Mouse (Mus musculus): ENCODE measurements around the gene Rfx1. TPM values are rescaled to one million over a fixed set of nuclear protein-coding genes. Genes with fewer than 3 reads are reported as not detected.

The Rfx1 gene
- 6.9 TPM for polyA plus RNA-seq (2014; fragmentation: Illumina TruSeq; extraction: RNeasy Lipid Tissue Mini Kit (QIAGEN cat#74804); ENCODE audit: insufficient read depth, low read depth, low replicate concordance)

DNA sequence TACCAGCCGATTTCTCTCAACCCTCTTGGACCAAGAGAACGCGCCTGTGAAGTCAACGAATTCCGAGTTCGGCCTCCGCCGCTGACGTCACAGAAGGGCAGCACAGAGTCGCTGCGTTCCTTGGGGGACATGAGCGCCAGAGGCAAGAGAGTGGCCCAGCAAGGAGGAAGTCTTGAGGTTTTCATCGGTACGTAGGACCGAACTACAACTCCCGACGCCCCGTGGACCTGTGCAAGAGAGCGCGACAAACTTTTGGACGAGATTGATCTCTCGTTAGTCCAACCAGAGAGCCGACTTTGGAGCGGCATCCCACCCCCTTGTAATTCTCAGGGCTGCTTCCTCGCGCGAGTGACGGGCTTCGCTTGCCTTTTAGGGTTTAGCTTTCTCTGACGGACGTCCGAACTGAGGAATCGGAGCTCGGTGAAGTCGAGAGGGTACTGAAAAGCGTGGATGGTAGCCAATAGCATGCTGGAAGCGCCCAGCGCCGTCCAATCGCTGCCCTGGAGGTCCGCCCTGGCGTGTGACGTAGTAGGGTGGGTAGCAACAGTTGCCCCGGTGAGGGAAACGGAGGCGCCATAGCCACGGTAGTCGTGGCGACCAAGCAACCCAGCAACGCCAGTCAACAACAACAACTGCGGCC is at the start of gene Rfx1:
Gene Rfx1 (plus strand): TSS at position 544 of the 640 bp plus-strand sequence.

DNA sequence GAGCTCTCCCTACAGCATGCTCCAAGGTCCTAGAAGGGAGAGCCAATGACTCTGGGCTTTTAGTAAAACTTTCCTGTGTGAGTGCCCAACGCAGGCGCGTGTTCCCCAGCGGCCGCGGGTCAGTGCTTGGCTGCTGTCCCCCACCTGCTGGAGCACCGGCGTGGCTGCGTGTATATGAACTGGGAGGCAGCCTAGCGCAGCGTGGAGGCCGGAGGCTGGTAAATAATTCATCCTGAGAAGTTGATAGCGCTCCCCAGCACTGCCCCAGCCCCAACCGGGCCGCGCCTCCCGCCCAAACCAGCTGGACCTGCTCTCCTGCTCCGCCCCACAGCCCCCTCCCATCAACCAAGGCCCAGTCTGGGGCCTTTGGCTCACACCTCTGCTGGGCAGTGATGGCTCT is 45.5 kb upstream of the Rfx1 start, which contains the start of gene Palm3:
Gene Palm3 (plus strand): TSS at position 376 of the 400 bp plus-strand sequence.

DNA sequence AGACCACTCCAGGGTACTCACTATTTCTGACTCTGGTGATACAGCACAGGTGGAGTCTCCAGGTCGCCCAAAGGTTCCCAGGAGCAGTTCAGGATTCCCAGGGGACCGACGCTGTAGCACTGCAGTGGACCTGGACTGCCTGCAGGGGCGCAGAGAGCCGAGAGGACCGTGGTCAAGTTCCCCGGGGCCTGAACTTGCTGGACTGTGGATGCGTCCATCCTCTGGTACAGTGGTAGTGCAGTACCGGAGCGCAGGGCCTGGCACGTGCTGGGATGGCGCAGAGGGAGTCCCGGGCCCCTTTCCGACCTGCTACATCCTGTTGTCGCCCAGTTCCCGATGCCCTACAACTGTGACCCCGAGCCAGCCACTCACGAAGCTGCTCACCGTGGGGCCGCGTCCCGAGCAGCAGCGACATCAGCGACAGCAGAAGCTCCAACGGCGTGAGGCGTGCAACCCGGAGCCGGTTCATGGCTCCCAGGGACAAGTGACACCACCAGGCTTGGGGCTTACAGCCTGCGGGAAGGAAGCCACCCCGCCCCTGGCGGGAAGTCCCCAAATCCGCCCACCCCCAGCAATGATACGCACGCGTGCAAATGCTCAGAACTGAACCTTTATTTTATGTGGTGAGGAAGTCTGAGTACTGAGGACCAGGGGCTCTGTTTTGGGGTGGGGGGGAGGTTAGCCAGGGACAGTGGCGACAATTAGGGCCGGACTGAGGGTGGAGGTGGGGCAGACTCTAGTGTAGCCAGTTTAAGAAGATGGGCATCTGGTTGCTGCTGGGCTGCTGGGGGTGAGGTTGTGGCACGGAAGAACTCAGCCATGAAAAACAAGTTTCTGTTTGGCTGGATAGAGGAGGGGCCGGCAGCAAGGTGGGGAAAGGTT is 24.3 kb upstream of the Rfx1 start, which contains the start of gene Il27ra:
Gene Il27ra (minus strand): TSS at position 524 of the 882 bp plus-strand sequence.

DNA sequence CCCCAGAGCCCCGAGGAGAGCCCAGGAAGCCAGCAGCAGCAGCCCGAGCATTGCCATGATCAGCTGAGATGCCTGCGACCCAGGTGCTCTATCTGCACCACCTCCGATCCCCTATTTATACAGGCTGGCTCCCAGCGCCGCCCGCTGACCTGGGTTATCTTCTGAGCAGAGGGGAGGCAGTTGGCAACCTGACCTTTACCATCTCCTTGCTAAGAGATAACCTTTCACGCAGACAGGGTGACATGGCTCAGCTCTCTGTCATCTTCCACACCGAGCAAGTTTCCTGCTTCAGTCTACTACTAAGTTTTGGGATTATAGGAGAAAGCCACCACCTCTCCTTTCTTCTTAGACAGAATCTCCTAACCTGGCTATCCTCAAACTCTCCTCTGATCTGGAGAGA is 21.7 kb upstream of the Rfx1 start, which contains the start of gene Rln3:
Gene Rln3 (minus strand): TSS at position 101 of the 400 bp plus-strand sequence.

DNA sequence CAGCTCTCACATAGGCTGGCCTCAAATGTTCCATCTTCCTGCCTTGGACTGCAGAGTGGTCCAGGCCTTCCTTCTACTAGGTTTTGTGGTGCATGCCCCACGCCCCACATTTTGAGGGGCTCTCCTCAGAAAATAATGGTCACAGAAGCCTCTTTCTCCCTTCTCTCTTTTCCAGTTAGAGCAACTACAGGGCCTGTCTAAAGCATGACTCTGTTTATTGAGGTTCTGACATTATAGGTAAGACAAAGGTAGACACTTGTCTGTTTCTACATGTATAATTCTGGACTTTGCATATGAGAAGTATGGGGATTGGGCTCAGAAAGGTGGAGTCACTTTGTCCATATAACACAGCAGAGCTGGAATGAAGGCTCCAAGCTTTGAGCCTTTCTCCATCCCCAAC is 1.6 kb upstream of the Rfx1 start, which contains the start of gene Gm10643:
Gene Gm10643 (minus strand): TSS at position 101 of the 400 bp plus-strand sequence.

DNA sequence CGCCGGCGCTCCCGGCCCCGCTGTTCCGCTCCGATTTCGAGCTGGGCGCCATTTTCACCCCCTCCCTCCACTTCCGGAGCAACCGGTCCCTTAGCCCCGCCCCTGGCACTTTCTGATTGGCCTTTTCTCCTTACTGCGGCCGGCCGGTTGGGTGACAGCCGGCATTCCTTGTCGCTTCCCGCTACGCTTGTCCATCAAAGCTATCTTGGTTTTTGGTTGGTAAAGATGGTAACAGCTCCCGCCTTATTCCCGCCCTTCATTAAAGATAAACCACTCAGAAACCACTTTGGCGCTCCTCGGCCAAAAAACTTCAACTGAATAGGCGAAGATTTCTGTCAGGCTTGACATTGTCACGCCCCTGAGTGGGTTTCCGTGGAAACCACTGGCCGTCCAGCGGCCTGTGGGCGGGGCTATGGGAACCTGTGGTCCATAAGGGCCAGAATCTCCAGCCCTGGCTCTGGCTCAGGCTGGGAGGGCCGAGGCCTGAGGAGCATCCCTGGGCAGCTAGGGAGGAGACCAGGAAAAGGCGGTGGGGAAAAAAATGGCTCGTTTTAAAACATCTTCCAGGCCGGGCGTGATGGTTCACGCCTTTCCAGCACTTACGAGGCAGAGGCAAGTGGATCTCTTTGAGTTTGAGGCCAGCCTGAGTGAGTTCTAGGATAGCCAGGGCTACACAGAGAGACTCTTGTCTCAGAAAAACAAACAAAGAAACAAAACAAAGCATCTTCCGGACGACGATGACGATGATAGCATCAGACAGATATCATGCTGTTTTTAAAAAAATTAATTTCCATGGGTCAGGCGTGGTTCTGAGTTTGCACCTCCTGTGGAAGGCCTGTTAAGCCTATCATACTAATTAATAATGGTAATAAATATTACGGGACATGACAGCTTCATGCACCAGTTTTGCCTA is 38.3 kb downstream of the Rfx1 start, which contains the start of gene Dcaf15:
Gene Dcaf15 (minus strand): TSS at position 72 of the 913 bp plus-strand sequence.

DNA sequence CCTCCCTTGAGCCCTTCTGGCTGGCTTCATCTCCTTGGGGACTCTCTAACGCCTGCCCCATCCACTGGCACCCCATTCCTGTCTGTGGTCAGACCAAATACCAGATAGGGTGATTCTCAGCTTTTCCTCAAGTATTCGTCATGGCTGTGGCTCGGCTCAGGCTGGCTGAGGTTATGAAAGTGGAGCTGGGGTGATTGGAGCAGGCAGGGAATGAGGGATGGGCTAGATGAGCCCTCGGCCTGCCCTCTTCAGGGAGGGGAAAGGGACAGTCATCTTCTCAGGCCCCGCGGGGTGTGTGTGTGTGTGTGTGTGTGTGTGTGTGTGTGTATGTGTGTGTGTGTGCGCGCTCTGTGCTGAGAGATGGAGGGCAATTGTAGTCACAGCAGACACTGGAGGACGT is 59.0 kb downstream of the Rfx1 start, which contains the start of gene Podnl1:
Gene Podnl1 (plus strand): TSS at position 334 of the 400 bp plus-strand sequence.

Other genes with a start within 250 kb of the Rfx1 start
- 6.6 TPM for gene Adgrl1, start 166.7 kb upstream of the Rfx1 start, polyA plus RNA-seq (2014; fragmentation: Illumina TruSeq; extraction: RNeasy Lipid Tissue Mini Kit (QIAGEN cat#74804); ENCODE audit: insufficient read depth, low read depth, low replicate concordance)
- 0.99 TPM for gene Gm10644, start 111.6 kb upstream of the Rfx1 start, polyA plus RNA-seq (2014; fragmentation: Illumina TruSeq; extraction: RNeasy Lipid Tissue Mini Kit (QIAGEN cat#74804); ENCODE audit: insufficient read depth, low read depth, low replicate concordance)
- 1.9 TPM for gene Asf1b, start 111.3 kb upstream of the Rfx1 start, polyA plus RNA-seq (2014; fragmentation: Illumina TruSeq; extraction: RNeasy Lipid Tissue Mini Kit (QIAGEN cat#74804); ENCODE audit: insufficient read depth, low read depth, low replicate concordance)
- 41.6 TPM for gene Prkaca, start 93.8 kb upstream of the Rfx1 start, polyA plus RNA-seq (2014; fragmentation: Illumina TruSeq; extraction: RNeasy Lipid Tissue Mini Kit (QIAGEN cat#74804); ENCODE audit: insufficient read depth, low read depth, low replicate concordance)
- 21.5 TPM for gene Samd1, start 69.2 kb upstream of the Rfx1 start, polyA plus RNA-seq (2014; fragmentation: Illumina TruSeq; extraction: RNeasy Lipid Tissue Mini Kit (QIAGEN cat#74804); ENCODE audit: insufficient read depth, low read depth, low replicate concordance)
- gene 1700067K01Rik, start 65.3 kb upstream of the Rfx1 start, polyA plus RNA-seq (2014; fragmentation: Illumina TruSeq; extraction: RNeasy Lipid Tissue Mini Kit (QIAGEN cat#74804); ENCODE audit: insufficient read depth, low read depth, low replicate concordance) = 0.24 TPM
- 15.0 TPM for gene 2210011C24Rik, start 54.7 kb upstream of the Rfx1 start, polyA plus RNA-seq (2014; fragmentation: Illumina TruSeq; extraction: RNeasy Lipid Tissue Mini Kit (QIAGEN cat#74804); ENCODE audit: insufficient read depth, low read depth, low replicate concordance)
- gene Palm3, start 45.4 kb upstream of the Rfx1 start, polyA plus RNA-seq (2014; fragmentation: Illumina TruSeq; extraction: RNeasy Lipid Tissue Mini Kit (QIAGEN cat#74804); ENCODE audit: insufficient read depth, low read depth, low replicate concordance) = 0.21 TPM
- gene Il27ra, start 24.2 kb upstream of the Rfx1 start, polyA plus RNA-seq (2014; fragmentation: Illumina TruSeq; extraction: RNeasy Lipid Tissue Mini Kit (QIAGEN cat#74804); ENCODE audit: insufficient read depth, low read depth, low replicate concordance) = 4.3 TPM
- 1.1 TPM for gene Rln3, start 21.8 kb upstream of the Rfx1 start, polyA plus RNA-seq (2014; fragmentation: Illumina TruSeq; extraction: RNeasy Lipid Tissue Mini Kit (QIAGEN cat#74804); ENCODE audit: insufficient read depth, low read depth, low replicate concordance)
- gene Gm10643, start 1.7 kb upstream of the Rfx1 start, polyA plus RNA-seq (2014; fragmentation: Illumina TruSeq; extraction: RNeasy Lipid Tissue Mini Kit (QIAGEN cat#74804); ENCODE audit: insufficient read depth, low read depth, low replicate concordance) = 0.87 TPM
- gene Dcaf15, start 37.9 kb downstream of the Rfx1 start, polyA plus RNA-seq (2014; fragmentation: Illumina TruSeq; extraction: RNeasy Lipid Tissue Mini Kit (QIAGEN cat#74804); ENCODE audit: insufficient read depth, low read depth, low replicate concordance) = 11.5 TPM
- gene Podnl1, start 59.2 kb downstream of the Rfx1 start, polyA plus RNA-seq (2014; fragmentation: Illumina TruSeq; extraction: RNeasy Lipid Tissue Mini Kit (QIAGEN cat#74804); ENCODE audit: insufficient read depth, low read depth, low replicate concordance) = 0.66 TPM
- 11.2 TPM for gene Cc2d1a, start 81.1 kb downstream of the Rfx1 start, polyA plus RNA-seq (2014; fragmentation: Illumina TruSeq; extraction: RNeasy Lipid Tissue Mini Kit (QIAGEN cat#74804); ENCODE audit: insufficient read depth, low read depth, low replicate concordance)
- 0.99 TPM for gene 4930432K21Rik, start 81.2 kb downstream of the Rfx1 start, polyA plus RNA-seq (2014; fragmentation: Illumina TruSeq; extraction: RNeasy Lipid Tissue Mini Kit (QIAGEN cat#74804); ENCODE audit: insufficient read depth, low read depth, low replicate concordance)
- not detected for gene Nanos3, start 118.4 kb downstream of the Rfx1 start, polyA plus RNA-seq (2014; fragmentation: Illumina TruSeq; extraction: RNeasy Lipid Tissue Mini Kit (QIAGEN cat#74804); ENCODE audit: insufficient read depth, low read depth, low replicate concordance)
- gene Zswim4, start 170.2 kb downstream of the Rfx1 start, polyA plus RNA-seq (2014; fragmentation: Illumina TruSeq; extraction: RNeasy Lipid Tissue Mini Kit (QIAGEN cat#74804); ENCODE audit: insufficient read depth, low read depth, low replicate concordance) = 4.6 TPM
- 318 TPM for gene D8Ertd738e, start 182.9 kb downstream of the Rfx1 start, polyA plus RNA-seq (2014; fragmentation: Illumina TruSeq; extraction: RNeasy Lipid Tissue Mini Kit (QIAGEN cat#74804); ENCODE audit: insufficient read depth, low read depth, low replicate concordance)
- gene Mri1, start 190.5 kb downstream of the Rfx1 start, polyA plus RNA-seq (2014; fragmentation: Illumina TruSeq; extraction: RNeasy Lipid Tissue Mini Kit (QIAGEN cat#74804); ENCODE audit: insufficient read depth, low read depth, low replicate concordance) = 15.2 TPM
- gene Ccdc130, start 203.5 kb downstream of the Rfx1 start, polyA plus RNA-seq (2014; fragmentation: Illumina TruSeq; extraction: RNeasy Lipid Tissue Mini Kit (QIAGEN cat#74804); ENCODE audit: insufficient read depth, low read depth, low replicate concordance) = 15.0 TPM

All from lung, adult 10 weeks (tissue).